Mouse (Mus musculus) forebrain, embryonic 12.5 days (tissue): ENCODE data around the gene Samd15. TPM values are rescaled to one million over a fixed set of nuclear protein-coding genes. Genes with fewer than 3 reads are reported as not detected.

ENCODE experiments used
- ATAC-seq: fragments of 200-750 bp; cut with Nextera tagmentation; 2 replicates; pipeline ENCODE4 v1.8.0; 2017; ENCODE audit warnings: moderate TSS enrichment; ENCODE audit not compliant: low FRiP score
- H3K27ac ChIP-seq: fragments of 300-500 bp; sonication (generic); 2 replicates; pipeline ENCODE4 v1.5.1; 2016; ENCODE audit warnings: mild to moderate bottlenecking
- H3K27me3 ChIP-seq: fragments of 300-500 bp; sonication (generic); 2 replicates; pipeline ENCODE4 v1.6.1; 2016; ENCODE audit warnings: mild to moderate bottlenecking
- H3K36me3 ChIP-seq: fragments of 300-500 bp; sonication (generic); replicated peaks from 2 replicates; pipeline ENCODE4 v1.6.1; 2016; ENCODE audit warnings: mild to moderate bottlenecking
- H3K4me1 ChIP-seq: fragments of 300-500 bp; sonication (generic); 2 replicates; pipeline ENCODE4 v1.6.1; 2016
- H3K4me2 ChIP-seq: fragments of 300-500 bp; sonication (generic); 2 replicates; pipeline ENCODE4 v1.6.1; 2016; ENCODE audit warnings: mild to moderate bottlenecking, moderate library complexity
- H3K4me3 ChIP-seq: fragments of 300-500 bp; sonication (generic); replicated peaks from 2 replicates; pipeline ENCODE4 v1.5.1; 2016; ENCODE audit warnings: mild to moderate bottlenecking
- H3K9ac ChIP-seq: fragments of 300-500 bp; sonication (generic); 2 replicates; pipeline ENCODE4 v1.6.1; 2016; ENCODE audit warnings: mild to moderate bottlenecking
- H3K9me3 ChIP-seq: fragments of 300-500 bp; sonication (generic); 2 replicates; pipeline ENCODE4 v1.6.1; 2016
- WGBS: fragments of 180-500 bp; shearing (Covaris S2); methylation state at CpG from one replicate; pipeline ENCODE4 v1.1.7; 2016; 5-methylcytosine and 5-hydroxymethylcytosine counted together
- polyA plus RNA-seq: library from polyadenylated mRNA; unstranded; fragments of >200 nt; fragmentation: Nextera tagmentation; extraction: Ambion mirVana; gene quantifications from 2 replicates; pipeline ENCODE4 v1.2.1, GENCODE M21; 2016

Gene Samd15
- polyA plus RNA-seq, 1 experiment from 2014 or later = 1.4 TPM

- no peaks in the 10 kb centered on the region for H3K4me1 ChIP-seq
- no peak within 1 kb of the TSS for H3K9ac ChIP-seq
- no peaks in the 10 kb centered on the region for H3K9me3 ChIP-seq
- WGBS = 100% methylated on average over 1 of the region's 1 CpGs
- peaks cover 55% of the 10 kb centered on the region for H3K36me3 ChIP-seq
- H3K4me2 ChIP-seq = no peak within 1 kb of the TSS
- no peak for ATAC-seq
- H3K27ac ChIP-seq = no peak within 1 kb of the TSS
- no peak within 1 kb of the TSS for H3K4me3 ChIP-seq
- H3K27me3 ChIP-seq = no peaks in the 10 kb centered on the region
Observed at GRCm38 (mm10) chr12:87238632-87239031, 39.1 kb downstream of the Samd15 start, which contains the start of gene Noxred1. Noxred1 (minus strand) TSS chr12:87238732.

- no peaks in the 10 kb centered on the region for H3K4me1 ChIP-seq
- H3K9ac ChIP-seq = no peak overlapping the region
- H3K27me3 ChIP-seq = no peaks in the 10 kb centered on the region
- WGBS = 90% methylated on average over 6 of the region's 6 CpGs
- no peak overlapping the region for H3K4me3 ChIP-seq
- peaks cover 86% of the 10 kb centered on the region for H3K36me3 ChIP-seq
- H3K4me2 ChIP-seq = no peak overlapping the region
- no peaks in the 10 kb centered on the region for H3K9me3 ChIP-seq
- H3K27ac ChIP-seq = no peak overlapping the region
- ATAC-seq = no peak
Observed at GRCm38 (mm10) chr12:87250161-87250560, 50.6 kb downstream of the Samd15 start.

- WGBS = 97% methylated on average over 6 of the region's 6 CpGs
- no peak for ATAC-seq
- H3K4me2 ChIP-seq = no peak overlapping the region
- no peaks in the 10 kb centered on the region for H3K9me3 ChIP-seq
- no peaks in the 10 kb centered on the region for H3K4me1 ChIP-seq
- H3K9ac ChIP-seq = no peak overlapping the region
- H3K4me3 ChIP-seq = no peak overlapping the region
- H3K27me3 ChIP-seq = no peaks in the 10 kb centered on the region
- peaks cover 93% of the 10 kb centered on the region for H3K36me3 ChIP-seq
- no peak overlapping the region for H3K27ac ChIP-seq
Observed at GRCm38 (mm10) chr12:87253878-87254277, 54.4 kb downstream of the Samd15 start.

- 94% methylated on average over 5 of the region's 5 CpGs for WGBS
- Histone ChIP-seq H3K4me2 (no peak overlapping the region), H3K27ac (no peak overlapping the region), H3K4me1 (no peaks in the 10 kb centered on the region), H3K4me3 (no peak overlapping the region), H3K27me3 (no peaks in the 10 kb centered on the region), H3K9me3 (no peaks in the 10 kb centered on the region), H3K9ac (no peak overlapping the region), H3K36me3 (peaks cover 84% of the 10 kb centered on the region)
- no peak for ATAC-seq
Observed at GRCm38 (mm10) chr12:87256629-87257028, 57.1 kb downstream of the Samd15 start.

- peaks cover 7% of the 10 kb centered on the region for H3K4me1 ChIP-seq
- WGBS = 96% methylated on average over 8 of the region's 8 CpGs
- no peaks in the 10 kb centered on the region for H3K9me3 ChIP-seq
- no peak for ATAC-seq
- H3K4me3 ChIP-seq = no peak overlapping the region
- H3K27me3 ChIP-seq = no peaks in the 10 kb centered on the region
- H3K27ac ChIP-seq = no peak overlapping the region
- H3K36me3 ChIP-seq = peaks cover 71% of the 10 kb centered on the region
- no peak overlapping the region for H3K9ac ChIP-seq
- no peak overlapping the region for H3K4me2 ChIP-seq
Observed at GRCm38 (mm10) chr12:87260562-87260961, 61.0 kb downstream of the Samd15 start.

Other genes starting within 250 kb of the Samd15 start
- gene Zdhhc22, start 209.3 kb upstream of the Samd15 start, polyA plus RNA-seq = 1.1 and 1.6 TPM in 2 replicates
- 1.5 and 1.6 TPM in 2 replicates for gene Tmem63c, start 178.4 kb upstream of the Samd15 start, polyA plus RNA-seq
- 0.44 and 0.57 TPM in 2 replicates for gene Ngb, start 97.2 kb upstream of the Samd15 start, polyA plus RNA-seq
- gene Gstz1, start 52.6 kb upstream of the Samd15 start, polyA plus RNA-seq = 24.3 and 28.3 TPM in 2 replicates
- gene Pomt2, start 51.8 kb upstream of the Samd15 start, polyA plus RNA-seq = 16.2 and 16.6 TPM in 2 replicates
- 6.0 and 6.4 TPM in 2 replicates for gene Tmed8, start 731 bp downstream of the Samd15 start, polyA plus RNA-seq
- gene Noxred1, start 39.0 kb downstream of the Samd15 start, polyA plus RNA-seq = 0.73 and 1.1 TPM in 2 replicates
- gene Vipas39, start 66.5 kb downstream of the Samd15 start, polyA plus RNA-seq = 59.7 and 62.0 TPM in 2 replicates
- gene Ahsa1, start 66.8 kb downstream of the Samd15 start, polyA plus RNA-seq = 204 and 205 TPM in 2 replicates
- gene Ism2, start 100.0 kb downstream of the Samd15 start, polyA plus RNA-seq = 1.2 and 1.8 TPM in 2 replicates
- 50.8 and 54.2 TPM in 2 replicates for gene Sptlc2, start 188.6 kb downstream of the Samd15 start, polyA plus RNA-seq
- 283 and 293 TPM in 2 replicates for gene Slirp, start 244.2 kb downstream of the Samd15 start, polyA plus RNA-seq
- gene Alkbh1, start 244.3 kb downstream of the Samd15 start, polyA plus RNA-seq = 48.8 and 55.9 TPM in 2 replicates